In the genomic region with DNA sequence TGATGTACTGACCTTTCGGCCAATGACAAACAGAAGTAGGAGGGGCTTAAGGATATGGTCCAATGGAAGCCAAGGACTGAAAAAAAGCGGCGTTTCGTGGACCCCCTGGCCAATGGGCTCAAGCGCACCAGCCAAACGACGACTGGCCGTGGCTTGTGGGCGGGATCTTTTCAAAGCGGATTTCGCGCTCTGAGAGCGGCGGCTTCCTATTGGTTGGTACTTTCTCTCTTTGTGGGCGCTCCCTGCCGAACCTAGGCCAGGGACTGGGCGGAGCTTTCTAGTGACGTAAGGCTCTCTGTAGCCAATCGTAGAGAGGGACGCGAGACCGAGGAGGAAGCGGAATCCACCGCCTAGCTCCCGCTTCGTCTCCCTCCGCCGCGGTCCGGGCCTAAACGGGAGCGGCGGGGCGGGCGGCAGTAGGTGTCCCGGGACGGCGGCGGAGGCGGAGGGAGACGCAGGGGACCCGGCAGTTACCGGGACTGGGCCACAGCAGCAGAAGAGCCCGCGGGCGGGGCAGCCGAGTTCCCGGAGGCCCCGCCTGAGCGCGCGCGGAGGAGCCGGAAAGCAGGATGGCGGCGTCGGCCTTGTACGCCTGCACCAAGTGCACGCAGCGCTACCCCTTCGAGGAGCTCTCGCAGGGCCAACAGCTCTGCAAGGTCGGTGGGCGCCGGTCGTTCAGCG, we compare ENCODE assay signal across 8 mouse cellular contexts. TPM values are rescaled to one million over a fixed set of nuclear protein-coding genes. Genes with fewer than 3 reads are reported as not detected.
DNase-seq lines count a peak whose midpoint lies in the region; ATAC-seq lines count a peak whose summit lies in the region.

A gene (plus strand): TSS at position 311 of the 681 bp plus-strand sequence.

- peak within 1 kb of the TSS; percentile 87 for H3K4me2 ChIP-seq in hindbrain, embryonic 12.5 days (replicated peaks)

- peaks cover 22% of the 10 kb centered on the region for H3K4me1 ChIP-seq in hindbrain, embryonic 12.5 days

- peak within 1 kb of the TSS; percentile 90 for H3K4me3 ChIP-seq in hindbrain, embryonic 12.5 days

- peak within 1 kb of the TSS; percentile 91 for H3K9ac ChIP-seq in hindbrain, embryonic 12.5 days

- under 1% methylated on average over 63 of the region's 67 CpGs for WGBS in hindbrain, embryonic 12.5 days

- no peaks in the 10 kb centered on the region for H3K27me3 ChIP-seq in hindbrain, embryonic 12.5 days

- no peaks in the 10 kb centered on the region for H3K9me3 ChIP-seq in hindbrain, embryonic 12.5 days (replicated peaks)

- peak; percentile 99 for DNase-seq in NIH3T3 (ENCODE audit: low read depth)
- peak; percentile 99 for DNase-seq in cerebellum, postnatal 10 days
- peak; percentile 100 for DNase-seq in frontal cortex, postnatal 10 days (ENCODE audit: low spot score in 2 of 2)
- peak; percentile 99 to 100 for DNase-seq in layer of hippocampus, postnatal 14 days (ENCODE audit: low spot score in 2 of 2)
- peak; percentile 99 for DNase-seq in lung, postnatal 14 days
- peak; percentile 99 for DNase-seq in retina, adult 2 months (ENCODE audit: low read depth, low spot score)
- DNase-seq in thymus, postnatal 36 days: peak; percentile 98 to 99

- ATAC-seq in hindbrain, embryonic 12.5 days (ENCODE audit: low FRiP score): peak; percentile 96

- peaks cover 22% of the 10 kb centered on the region for H3K36me3 ChIP-seq in hindbrain, embryonic 12.5 days

- H3K27ac ChIP-seq in hindbrain, embryonic 12.5 days: peak within 1 kb of the TSS; percentile 98

RNA-seq across cellular contexts. Expression of the gene that starts here (rescaled TPM):
- 32.9 and 36.3 TPM in 2 replicates for polyA plus RNA-seq in hindbrain, embryonic 12.5 days (2016; fragmentation: Nextera tagmentation; extraction: Ambion mirVana)
- 10 to 100 TPM; 18.5 to 24.7 TPM for total RNA-seq in layer of hippocampus, postnatal 14 days (2021)

Comparison
In these comparisons a context has a peak if more than half of its experiments do, and no peak if none do; other contexts are left out.
1. Peak in every context shown above with its lines: DNase-seq, ATAC-seq, H3K4me3 ChIP-seq and H3K27ac ChIP-seq.